Mouse (Mus musculus) CH12.LX (cell line): ENCODE measurements around the gene Med26.

ENCODE experiments used
- CHD2 ChIP-seq: IDR thresholded peaks from 2 replicates; pipeline ENCODE4 v1.6.1; 2011; ENCODE audit warnings: low read length, improper control_type of control experiment
- CTCF ChIP-seq, 2 experiments: IDR thresholded peaks in 1 of 2; conservative IDR thresholded peaks in 1 of 2; 2 replicates each; pipeline ENCODE4 v1.5.1; 2011 to 2012; ENCODE audit warnings: low read depth in 2 of 2, low read length in 2 of 2, improper control_type of control experiment in 1 of 2, inconsistent platforms in 1 of 2, mild to moderate bottlenecking in 1 of 2, moderate library complexity in 1 of 2
- EP300 ChIP-seq: IDR thresholded peaks from 2 replicates; pipeline ENCODE4 v1.6.1; 2011; ENCODE audit warnings: low read length, improper control_type of control experiment
- ETS1 ChIP-seq: conservative IDR thresholded peaks from 2 replicates; pipeline ENCODE4 v1.6.1; 2012; ENCODE audit warnings: low read depth, mild to moderate bottlenecking, inconsistent platforms, low read length, improper control_type of control experiment, moderate library complexity
- NELFE ChIP-seq: IDR thresholded peaks from 2 replicates; pipeline ENCODE4 v1.6.1; 2011; ENCODE audit warnings: low read depth, low read length, improper control_type of control experiment
- PAX5 ChIP-seq: IDR thresholded peaks from 2 replicates; pipeline ENCODE4 v1.6.1; 2012; ENCODE audit warnings: low read length, inconsistent platforms, mixed read lengths
- POLR2A ChIP-seq: IDR thresholded peaks from 2 replicates; pipeline ENCODE4 v1.6.1; 2011; ENCODE audit warnings: low read depth, mild to moderate bottlenecking, improper control_type of control experiment, low read length
- UBTF ChIP-seq: IDR thresholded peaks from 2 replicates; pipeline ENCODE4 v1.6.1; 2012; ENCODE audit warnings: low read depth, mild to moderate bottlenecking, inconsistent platforms, low read length, improper control_type of control experiment, moderate library complexity
- ZC3H11A ChIP-seq: IDR thresholded peaks from 2 replicates; pipeline ENCODE4 v1.6.1; 2012; ENCODE audit warnings: low read depth, mild to moderate bottlenecking, inconsistent platforms, low read length, improper control_type of control experiment
- ZMIZ1 ChIP-seq: IDR thresholded peaks from 2 replicates; pipeline ENCODE4 v1.6.1; 2012; ENCODE audit warnings: low read depth, mild to moderate bottlenecking, inconsistent platforms, low read length, improper control_type of control experiment

- TF ChIP-seq ETS1 (no peak), EP300 (no peak), ZC3H11A (no peak), POLR2A (no peak), UBTF (no peak), CTCF (conservative IDR thresholded peaks at IDR 0.05 in 1 of 2, IDR thresholded peaks at IDR 0.05 in 1 of 2; ENCODE audit: low read depth in 2 of 2, low read length in 2 of 2) (peak in 1 of 2 experiments; percentile 33; a peak in 2 of 4 replicates), PAX5 (no peak), ZMIZ1 (no peak), NELFE (no peak), CHD2 (no peak)
Measured at GRCm38 (mm10) chr8:72539234-72539633, 8.8 kb downstream of the Med26 start.
